Mouse (Mus musculus): ENCODE data around the gene Prss43. TPM values are rescaled to one million over a fixed set of nuclear protein-coding genes. Genes with fewer than 3 reads are reported as not detected.

The Prss43 gene
- polyA plus RNA-seq (2012; rRNA removed) = not detected in 2 replicates

GRCm38 (mm10) chr9:110826390-110826789 is at the start of gene Prss43:
TSS of gene Prss43 (plus strand) at chr9:110826690.

GRCm38 (mm10) chr9:110797866-110798265 is 28.6 kb upstream of the Prss43 start, which contains the start of gene Prss42:
TSS of gene Prss42 (plus strand) at chr9:110798166.

GRCm38 (mm10) chr9:110813789-110814188 is 12.7 kb upstream of the Prss43 start, which contains the start of gene Prss44:
TSS of gene Prss44 (plus strand) at chr9:110813994.

GRCm38 (mm10) chr9:110834411-110834810 is 7.9 kb downstream of the Prss43 start, which contains the start of gene Prss45:
TSS of gene Prss45 (plus strand) at chr9:110834588.

GRCm38 (mm10) chr9:110844206-110844605 is 17.7 kb downstream of the Prss43 start, which contains the start of gene Prss46:
TSS of gene Prss46 (plus strand) at chr9:110844506.

GRCm38 (mm10) chr9:110857781-110858472 is 31.4 kb downstream of the Prss43 start, which contains the start of gene Prss50:
TSS of gene Prss50 (plus strand) at chr9:110857967.

GRCm38 (mm10) chr9:110879191-110879920 is 52.9 kb downstream of the Prss43 start, which contains the start of gene Als2cl:
TSS of gene Als2cl (plus strand) at chr9:110879870.

GRCm38 (mm10) chr9:110879998-110880561 is 53.6 kb downstream of the Prss43 start, which contains the start of gene Tmie:
TSS of gene Tmie (minus strand) at chr9:110880113.

Other genes starting within 250 kb of the Prss43 start
- gene Nradd, start 202.2 kb upstream of the Prss43 start, polyA plus RNA-seq (2012; rRNA removed) = 9.3 and 9.7 TPM in 2 replicates
- 88.0 and 95.5 TPM in 2 replicates for gene Nbeal2, start 172.5 kb upstream of the Prss43 start, polyA plus RNA-seq (2012; rRNA removed)
- 86.9 and 106 TPM in 2 replicates for gene Ccdc12, start 170.2 kb upstream of the Prss43 start, polyA plus RNA-seq (2012; rRNA removed)
- not detected in 2 replicates for gene Myl3, start 84.8 kb upstream of the Prss43 start, polyA plus RNA-seq (2012; rRNA removed)
- gene Pth1r, start 79.5 kb upstream of the Prss43 start, polyA plus RNA-seq (2012; rRNA removed) = 16.5 and 23.0 TPM in 2 replicates
- not detected in 2 replicates for gene Prss42, start 28.5 kb upstream of the Prss43 start, polyA plus RNA-seq (2012; rRNA removed)
- not detected in 2 replicates for gene Prss44, start 12.7 kb upstream of the Prss43 start, polyA plus RNA-seq (2012; rRNA removed)
- gene Prss45, start 7.9 kb downstream of the Prss43 start, polyA plus RNA-seq (2012; rRNA removed) = not detected in 2 replicates
- not detected in 2 replicates for gene Prss46, start 17.8 kb downstream of the Prss43 start, polyA plus RNA-seq (2012; rRNA removed)
- gene Prss50, start 31.3 kb downstream of the Prss43 start, polyA plus RNA-seq (2012; rRNA removed) = not detected in 2 replicates
- gene Als2cl, start 53.2 kb downstream of the Prss43 start, polyA plus RNA-seq (2012; rRNA removed) = 44.7 and 53.9 TPM in 2 replicates
- 1.1 and 1.2 TPM in 2 replicates for gene Tmie, start 53.4 kb downstream of the Prss43 start, polyA plus RNA-seq (2012; rRNA removed)
- not detected in 2 replicates for gene Fam240a, start 90.2 kb downstream of the Prss43 start, polyA plus RNA-seq (2012; rRNA removed)
- not detected in 2 replicates for gene Tdgf1, start 119.5 kb downstream of the Prss43 start, polyA plus RNA-seq (2012; rRNA removed)
- not detected in 2 replicates for gene Lrrc2, start 124.9 kb downstream of the Prss43 start, polyA plus RNA-seq (2012; rRNA removed)
- gene Rtp3, start 163.9 kb downstream of the Prss43 start, polyA plus RNA-seq (2012; rRNA removed) = 1.1 TPM in 2 replicates
- gene Ltf, start 192.6 kb downstream of the Prss43 start, polyA plus RNA-seq (2012; rRNA removed) = 0.05 and 0.09 TPM in 2 replicates
- gene Ccrl2, start 230.8 kb downstream of the Prss43 start, polyA plus RNA-seq (2012; rRNA removed) = 2.6 and 4.4 TPM in 2 replicates

All from colon, adult 2 months (tissue).